Mouse (Mus musculus) bone marrow macrophage, adult 2 months (primary cell): ENCODE results near the gene Gm9844. TPM values are rescaled to one million over a fixed set of nuclear protein-coding genes. Genes with fewer than 3 reads are reported as not detected.
A peak's percentile ranks its signal among the peaks of the same experiment; 100 is the strongest.
"Not testable (repeated sequence)": the region's sequence is repeated elsewhere in the genome, so short reads cannot be mapped to it uniquely, and the experiment has no call there.

Experiments used
- H3K27ac ChIP-seq: 2 replicates; pipeline ENCODE4 v1.5.1; 2012; ENCODE audit warnings: low read depth, low read length; ENCODE audit not compliant: insufficient read depth
- H3K4me1 ChIP-seq: 2 replicates; pipeline ENCODE4 v1.6.1; 2012; ENCODE audit warnings: low read length; ENCODE audit not compliant: control insufficient read depth, insufficient read depth
- H3K4me3 ChIP-seq: 2 replicates; pipeline ENCODE4 v1.5.1; 2012; ENCODE audit warnings: mild to moderate bottlenecking, low read length, moderate library complexity; ENCODE audit not compliant: insufficient read depth
- CTCF ChIP-seq: IDR thresholded peaks from 2 replicates; pipeline ENCODE4 v1.5.1; 2012; ENCODE audit warnings: low read depth, mild to moderate bottlenecking, low read length, moderate library complexity
- POLR2A ChIP-seq: IDR thresholded peaks from 2 replicates; pipeline ENCODE4 v1.6.1; 2012; ENCODE audit warnings: mild to moderate bottlenecking, low read depth, low read length, borderline replicate concordance
- polyA plus RNA-seq: library from polyadenylated mRNA; stranded (reverse); fragments of >200 nt; gene quantifications from 2 replicates; pipeline ENCODE4 v1.2.4, GENCODE M21; 2012; ENCODE audit not compliant: missing spikeins, insufficient read depth, insufficient read length

Gm9844 gene
- 2.4 TPM in 1 of 2 replicates, not detected in the other for polyA plus RNA-seq

DNA sequence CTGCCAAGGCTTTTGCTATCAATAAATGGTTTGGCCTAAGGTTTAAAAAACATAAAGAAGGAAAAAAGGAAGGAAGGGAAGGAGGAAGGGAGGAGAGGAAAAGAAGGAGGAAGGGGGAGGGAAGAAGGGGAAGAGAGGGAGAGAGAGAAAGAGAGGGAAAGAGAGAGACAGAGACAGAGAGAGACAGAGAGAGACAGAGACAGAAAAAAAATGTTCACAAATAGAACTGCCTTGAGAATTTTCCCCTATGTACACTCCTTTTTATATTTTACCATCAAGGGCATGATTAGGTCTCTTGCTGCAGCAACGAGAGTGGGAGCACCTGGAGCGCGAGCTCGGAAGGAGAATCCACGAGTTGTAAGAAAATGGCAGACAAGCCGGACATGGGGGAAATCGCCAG lies at the start of gene Gm9844:
TSS of gene Gm9844 (plus strand) at position 301 of the 400 bp plus-strand sequence.
- Histone ChIP-seq H3K27ac (no peak within 1 kb of the TSS), H3K4me1 (peaks cover 5% of the 10 kb centered on the region), H3K4me3 (no peak within 1 kb of the TSS)
- TF ChIP-seq CTCF (no peak), POLR2A (no peak)

DNA sequence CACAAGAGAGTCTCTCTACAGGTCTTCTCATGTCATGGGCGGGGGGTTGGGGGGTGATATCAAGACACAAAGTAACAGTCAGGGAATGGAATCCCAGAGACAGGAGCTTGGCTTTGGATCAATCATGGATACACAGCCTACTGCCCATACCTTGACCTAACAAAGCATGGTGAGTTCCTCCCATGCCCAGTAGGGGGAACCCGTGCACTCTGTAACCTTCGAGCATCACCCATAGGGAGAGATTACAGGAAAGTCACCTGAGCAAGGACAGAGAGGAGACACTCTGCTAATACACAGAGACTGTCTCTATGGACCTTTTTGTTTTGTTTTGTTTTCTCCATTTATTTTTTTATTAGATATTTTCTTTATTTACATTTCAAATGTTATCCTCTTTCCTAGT lies 44.5 kb upstream of the Gm9844 start:
- no peak for TF ChIP-seq POLR2A
- TF ChIP-seq CTCF, result peak; percentile 55
- no peak overlapping the region for H3K27ac ChIP-seq
- H3K4me1 ChIP-seq, result peaks cover 6% of the 10 kb centered on the region
- no peak overlapping the region for H3K4me3 ChIP-seq

DNA sequence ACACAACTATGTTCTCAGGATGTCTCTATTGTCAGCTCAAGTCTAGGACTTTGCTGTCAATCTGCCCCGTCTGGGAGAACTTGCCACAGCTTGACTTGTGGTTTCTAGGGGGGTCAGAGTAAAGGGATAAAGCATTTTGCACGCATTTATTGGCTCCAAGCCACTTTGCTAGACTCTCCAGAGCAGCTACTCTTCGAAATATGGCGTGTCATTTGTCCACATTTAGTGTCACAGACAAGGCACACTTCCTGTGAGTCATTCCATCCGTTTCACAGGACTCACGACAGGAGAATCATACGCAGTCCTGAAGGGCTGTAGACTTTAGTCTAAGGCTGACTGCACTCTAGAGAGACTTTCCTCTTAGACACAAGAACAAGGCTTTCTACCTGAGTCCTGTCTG lies 37.6 kb upstream of the Gm9844 start:
- Histone ChIP-seq H3K4me3 (no peak overlapping the region), H3K4me1 (peaks cover 36% of the 10 kb centered on the region), H3K27ac (peak overlapping the region; percentile 58)
- TF ChIP-seq POLR2A (no peak), CTCF (no peak)

DNA sequence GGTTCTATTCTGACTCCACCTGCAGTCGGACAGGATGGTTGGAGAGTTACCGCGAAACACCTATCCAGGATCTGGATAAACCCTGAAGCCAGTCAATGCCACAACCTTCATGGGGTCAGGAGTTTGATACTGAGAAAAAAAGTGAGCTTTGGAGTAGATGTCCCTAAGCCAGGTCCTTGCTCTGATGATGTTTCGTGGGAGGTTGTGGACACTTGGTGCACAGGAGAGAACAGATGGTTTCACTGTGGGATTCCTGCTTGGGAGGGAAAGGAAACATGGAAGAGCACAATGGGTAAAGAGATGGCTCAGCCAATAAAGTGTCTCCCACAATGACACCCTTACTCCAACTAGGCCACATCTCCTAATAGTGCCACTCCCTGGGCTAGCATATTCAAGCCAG lies 34.8 kb upstream of the Gm9844 start:
- H3K4me1 ChIP-seq, result peaks cover 32% of the 10 kb centered on the region
- TF ChIP-seq CTCF, result no peak
- TF ChIP-seq POLR2A, result no peak
- no peak overlapping the region for H3K27ac ChIP-seq
- H3K4me3 ChIP-seq, result no peak overlapping the region

DNA sequence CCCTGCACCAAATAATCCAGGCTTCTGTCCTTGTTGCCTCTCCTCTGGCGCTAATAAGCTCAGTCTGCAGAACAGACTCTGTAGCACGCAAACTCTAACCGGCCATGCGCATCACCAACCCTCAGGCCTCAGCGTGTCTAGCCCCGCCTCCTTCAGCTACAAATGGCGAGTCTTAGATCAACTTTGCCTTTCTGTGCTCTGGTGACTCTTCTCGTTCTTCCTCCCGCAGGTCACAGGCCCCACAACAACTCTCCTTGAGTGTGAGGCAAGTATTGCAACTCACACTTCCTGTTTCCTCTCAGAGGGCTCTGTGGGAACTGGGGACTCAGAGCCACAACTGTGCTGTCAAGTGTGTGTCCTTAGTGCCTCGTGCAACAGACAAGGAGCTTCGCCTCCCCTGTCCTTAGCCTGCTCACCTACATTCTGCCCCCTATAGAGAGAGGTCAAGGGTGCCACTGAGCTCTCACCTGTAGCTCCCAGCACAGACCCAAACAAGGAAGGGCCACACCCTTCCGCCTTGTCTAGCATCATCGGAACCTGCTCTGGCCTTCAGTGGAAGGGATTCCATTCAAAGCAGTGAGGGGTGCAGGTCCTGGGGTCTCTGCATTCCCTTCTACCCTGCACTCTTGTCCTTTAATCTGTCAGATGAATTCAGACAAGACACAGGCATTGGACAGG lies 23.1 kb upstream of the Gm9844 start:
- Histone ChIP-seq H3K4me1 (peaks cover 26% of the 10 kb centered on the region), H3K27ac (peak overlapping the region; percentile 55)
- not testable (repeated sequence) for H3K4me3 ChIP-seq

DNA sequence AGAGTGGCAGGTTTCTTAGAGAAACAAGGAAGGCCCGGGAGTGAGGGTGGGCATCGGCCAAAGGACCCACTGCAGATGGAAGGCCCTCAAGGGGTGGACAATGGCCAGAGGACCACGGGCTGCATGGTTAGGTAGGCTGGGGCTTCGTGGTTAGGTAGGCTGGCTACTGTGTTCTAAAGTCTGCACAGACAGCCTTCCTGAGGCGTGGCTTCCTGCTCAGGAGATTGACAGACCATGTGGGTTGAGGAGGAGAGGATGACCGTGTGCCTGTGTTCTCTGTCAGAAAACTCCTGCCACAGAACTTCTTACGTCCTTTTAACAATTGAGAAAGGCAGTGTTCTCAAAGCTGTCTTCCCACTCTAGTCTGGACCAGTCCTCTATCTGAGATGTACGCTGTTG lies 22.6 kb upstream of the Gm9844 start:
- Histone ChIP-seq H3K27ac (0 out of 2 replicates have a peak overlapping the region, but pooled peaks have one; percentile 32), H3K4me1 (peaks cover 26% of the 10 kb centered on the region), H3K4me3 (no peak overlapping the region)
- no peak for TF ChIP-seq POLR2A
- no peak for TF ChIP-seq CTCF

DNA sequence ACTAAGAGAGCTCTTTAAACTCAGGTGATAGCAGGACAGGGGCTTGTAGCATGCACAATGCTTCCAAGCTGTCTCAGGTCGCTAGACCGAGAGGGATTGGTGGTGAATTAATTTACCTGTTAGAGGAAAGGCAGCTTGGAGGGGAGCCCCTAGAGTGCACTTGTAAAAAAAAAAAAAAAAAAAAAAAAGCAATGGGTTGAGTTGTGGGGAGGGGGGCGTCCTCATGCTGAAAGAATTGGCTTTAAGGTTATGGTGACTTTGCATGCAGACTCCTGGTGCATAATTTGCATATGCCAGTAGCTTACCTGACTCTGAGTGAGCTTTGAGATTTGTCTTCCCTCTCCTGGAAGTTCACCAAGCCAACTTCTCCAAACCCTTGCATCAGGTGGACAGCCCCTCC lies 21.7 kb upstream of the Gm9844 start:
- Histone ChIP-seq H3K4me1 (peaks cover 26% of the 10 kb centered on the region), H3K27ac (no peak overlapping the region), H3K4me3 (no peak overlapping the region)
- TF ChIP-seq POLR2A (no peak), CTCF (no peak)

DNA sequence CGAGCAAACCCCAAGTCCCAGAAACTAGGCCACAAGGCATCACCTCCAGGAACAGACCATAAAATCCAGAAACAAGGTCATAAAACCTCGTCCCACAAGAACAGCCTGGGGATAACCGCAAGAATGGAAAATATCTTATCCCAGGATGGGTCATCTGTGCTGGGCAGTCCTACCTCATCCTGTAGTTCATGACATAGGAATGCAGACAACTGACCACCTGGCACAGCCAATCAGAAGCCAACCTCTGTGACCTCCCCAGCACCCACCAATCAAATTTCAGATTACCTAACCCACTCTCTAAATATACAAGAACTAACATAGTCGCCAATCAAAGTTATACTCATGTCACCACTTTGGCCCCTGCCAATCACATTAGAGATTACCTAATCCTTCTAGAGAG lies 21.0 kb upstream of the Gm9844 start:
- H3K4me1 ChIP-seq, result peaks cover 30% of the 10 kb centered on the region

DNA sequence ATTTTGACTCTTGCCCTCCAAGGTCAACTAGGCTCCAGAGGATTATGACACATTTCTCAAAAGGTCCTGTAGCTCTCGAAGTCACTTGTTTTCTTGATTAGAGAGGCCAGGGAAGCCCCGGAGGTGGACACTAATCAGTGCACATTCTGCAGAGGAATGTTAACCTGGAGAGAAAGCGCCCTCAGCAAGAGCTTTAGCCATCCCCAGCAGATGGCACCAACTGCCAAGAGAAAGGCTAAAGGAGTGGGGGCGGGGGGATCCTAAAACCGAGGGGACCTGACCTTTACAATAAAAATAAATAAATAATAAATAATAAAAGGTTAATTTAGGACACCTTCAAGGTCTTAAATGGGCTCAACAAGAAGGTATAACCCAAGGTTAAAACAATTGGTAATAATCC lies 17.9 kb upstream of the Gm9844 start:
- Histone ChIP-seq H3K4me3 (no peak overlapping the region), H3K4me1 (peaks cover 25% of the 10 kb centered on the region), H3K27ac (no peak overlapping the region)
- no peak for TF ChIP-seq CTCF
- no peak for TF ChIP-seq POLR2A

More for the DNA sequence above, 21.0 kb upstream of the Gm9844 start:
- H3K27ac ChIP-seq, result no peak overlapping the region
- TF ChIP-seq POLR2A (no peak), CTCF (no peak)
- H3K4me3 ChIP-seq, result no peak overlapping the region

DNA sequence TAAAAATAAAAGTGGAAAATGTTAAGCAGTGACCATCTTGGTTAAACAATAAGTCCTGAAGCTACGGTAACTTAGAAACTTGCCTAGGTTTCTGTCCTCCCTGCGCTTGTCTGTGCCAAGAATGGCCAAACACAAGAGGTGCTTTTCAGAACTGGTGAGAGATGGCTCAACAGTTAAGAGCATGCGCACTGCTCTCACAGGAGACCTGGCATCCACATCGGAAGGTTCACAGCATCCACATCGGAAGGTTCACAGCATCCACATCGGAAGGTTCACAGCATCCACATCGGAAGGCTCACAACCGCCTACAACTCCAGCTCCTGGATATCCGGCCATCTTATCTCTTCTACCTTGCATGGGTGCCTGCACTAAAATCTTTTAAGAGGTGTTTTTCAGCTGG lies 16.8 kb upstream of the Gm9844 start:
- H3K4me1 ChIP-seq, result peaks cover 31% of the 10 kb centered on the region
- H3K4me3 ChIP-seq, result no peak overlapping the region
- TF ChIP-seq POLR2A, result no peak
- no peak for TF ChIP-seq CTCF
- no peak overlapping the region for H3K27ac ChIP-seq
